Mouse (Mus musculus) megakaryocyte, embryonic 14.5 days (primary cell): ENCODE results near the gene Plxnc1.

Experiments used
- FLI1 ChIP-seq: IDR thresholded peaks from 2 replicates; pipeline ENCODE4 v1.6.1; 2012; ENCODE audit warnings: low read length, inconsistent platforms, mixed read lengths
- GATA1 ChIP-seq: IDR thresholded peaks from 3 replicates; pipeline ENCODE4 v1.6.1; 2012; ENCODE audit warnings: mixed read lengths, low read length, inconsistent platforms, borderline replicate concordance

DNA sequence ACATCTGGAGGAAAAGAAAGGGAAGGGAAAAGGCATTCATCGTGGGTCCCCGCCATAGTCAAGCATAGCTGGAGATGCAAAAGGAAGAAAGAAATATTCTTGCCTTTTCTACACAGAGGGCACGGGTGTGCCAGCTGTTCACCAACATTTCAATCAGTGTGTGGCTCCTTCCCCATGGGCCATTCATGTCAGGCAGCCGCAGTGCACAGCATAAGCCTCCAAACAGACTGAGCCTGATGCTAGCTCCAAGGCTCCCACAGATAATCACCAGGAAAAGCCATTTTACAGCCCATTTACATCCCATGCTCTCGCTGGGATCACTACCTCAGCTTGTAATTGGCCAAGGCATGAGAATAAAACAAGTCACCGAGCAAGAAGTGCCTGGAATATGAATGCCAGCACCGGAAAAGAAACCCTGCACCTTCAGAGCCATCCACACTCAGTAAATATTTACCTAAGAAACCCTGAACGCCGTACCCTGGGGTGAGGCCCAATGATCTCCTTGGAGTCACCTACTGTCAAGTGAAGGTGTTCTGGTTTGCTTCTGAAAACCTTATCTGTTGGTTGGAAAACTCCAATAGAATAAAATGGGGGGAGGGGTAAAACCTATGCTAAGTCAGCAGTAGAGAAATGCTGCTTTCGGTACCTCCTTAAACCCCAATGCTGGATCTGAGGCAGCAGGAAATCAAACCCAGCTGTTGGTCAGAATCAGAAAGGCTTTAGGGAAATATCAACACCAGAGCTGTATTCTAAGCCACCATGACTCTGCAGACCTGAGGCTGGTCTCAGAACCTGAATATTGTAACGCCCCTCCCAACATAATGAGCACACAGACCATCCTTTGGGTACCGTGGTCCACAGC lies 77.4 kb downstream of the Plxnc1 start:
- TF ChIP-seq FLI1 (no peak), GATA1 (no peak)
